ENCODE assay signal across 8 mouse cellular contexts in the genomic region with DNA sequence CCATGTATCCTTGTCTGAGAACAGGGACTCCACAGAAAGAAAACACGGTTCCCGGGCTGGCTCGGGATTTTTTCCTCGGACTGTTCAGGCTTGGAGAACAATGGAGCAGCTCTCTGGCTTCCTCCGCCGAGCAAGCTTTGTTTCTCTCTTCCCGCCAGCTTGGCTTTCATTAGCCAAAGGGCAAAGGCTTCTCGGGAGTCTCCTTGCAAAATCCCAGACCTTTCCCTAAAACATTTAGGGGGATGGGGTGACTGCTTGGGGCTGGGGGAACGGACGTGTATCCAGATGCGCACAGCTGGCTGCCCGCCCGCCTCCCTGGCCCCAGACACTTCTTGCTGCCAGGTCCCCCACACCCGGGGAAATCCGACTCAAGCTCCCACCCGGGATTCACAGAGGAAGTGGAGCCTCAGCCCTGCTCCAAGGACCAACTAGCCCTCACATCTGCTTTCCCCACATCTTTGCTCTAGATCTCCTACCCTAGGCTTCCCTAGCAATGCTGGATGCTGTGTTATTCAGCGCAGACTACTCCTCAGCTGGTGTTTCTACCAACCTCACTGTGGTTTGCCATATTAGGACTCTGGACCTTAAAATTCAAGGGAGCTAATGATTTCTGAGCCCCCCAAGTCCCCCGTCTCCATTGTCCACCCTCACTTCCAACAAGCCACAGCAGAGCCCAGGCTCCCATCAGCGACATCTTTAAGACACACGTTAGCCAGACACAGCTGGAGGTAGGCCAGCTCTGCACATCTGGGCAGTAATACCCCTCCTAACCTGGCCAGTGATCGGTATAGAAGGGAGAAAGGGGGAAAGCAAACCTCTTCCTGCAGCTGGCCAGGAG. TPM values are rescaled to one million over a fixed set of nuclear protein-coding genes. Genes with fewer than 3 reads are reported as not detected.
DNase-seq lines count a peak whose midpoint lies in the region; ATAC-seq and TF ChIP-seq lines count a peak whose summit lies in the region.

No protein-coding gene starts in this region.

- H3K9me3 ChIP-seq in forebrain, embryonic 10.5 days: no peaks in the 10 kb centered on the region
- no peaks in the 10 kb centered on the region for H3K9me3 ChIP-seq in hindbrain, embryonic 11.5 days (ENCODE audit: control insufficient read depth, low read length)
- H3K9me3 ChIP-seq in liver, embryonic 16.5 days (replicated peaks; ENCODE audit: control insufficient read depth, low read length): no peaks in the 10 kb centered on the region
- no peaks in the 10 kb centered on the region for H3K9me3 ChIP-seq in stomach, postnatal 0 days (ENCODE audit: control insufficient read depth, low read length)

- peak overlapping the region; percentile 89 for H3K27ac ChIP-seq in forebrain, embryonic 10.5 days
- peak overlapping the region; percentile 83 for H3K27ac ChIP-seq in hindbrain, embryonic 11.5 days (ENCODE audit: low read depth, low read length)
- H3K27ac ChIP-seq in liver, embryonic 16.5 days (ENCODE audit: low read length): no peak overlapping the region
- H3K27ac ChIP-seq in stomach, postnatal 0 days (replicated peaks): peak overlapping the region; percentile 63

- WGBS in forebrain, embryonic 10.5 days: under 1% methylated on average over 21 of the region's 21 CpGs
- 1% methylated on average over 21 of the region's 21 CpGs for WGBS in hindbrain, embryonic 11.5 days
- WGBS in liver, embryonic 16.5 days (ENCODE audit: insufficient replicate concordance): 38% methylated on average over 21 of the region's 21 CpGs
- 6% methylated on average over 20 of the region's 21 CpGs for WGBS in stomach, postnatal 0 days

- ATAC-seq in hindbrain, embryonic 11.5 days (ENCODE audit: low FRiP score): no peak
- no peak for ATAC-seq in liver, embryonic 16.5 days (ENCODE audit: low read depth)
- no peak for ATAC-seq in stomach, postnatal 0 days (ENCODE audit: low FRiP score, low TSS enrichment)
- ATAC-seq in activated CD4-positive, CD25-positive, alpha-beta regulatory T cell, adult 4 months: no peak

- intact Hi-C loops in left cerebral cortex, postnatal 25 days (cut with DNase I): loop anchor here (2.0 to 5.0 kb wide), 3 partner anchors 39 to 87 kb away; no protein-coding TSS in a partner anchor

- TF ChIP-seq EP300 in stomach, postnatal 0 days (optimal IDR thresholded peaks at IDR 0.05): no peak

- H3K27me3 ChIP-seq in forebrain, embryonic 10.5 days (ENCODE audit: poor library complexity, severe bottlenecking): peaks cover 40% of the 10 kb centered on the region
- no peaks in the 10 kb centered on the region for H3K27me3 ChIP-seq in hindbrain, embryonic 11.5 days (ENCODE audit: control insufficient read depth, insufficient read depth, low read length)
- H3K27me3 ChIP-seq in liver, embryonic 16.5 days (ENCODE audit: control insufficient read depth, insufficient read depth, low read depth, low read length): peaks cover 34% of the 10 kb centered on the region
- no peaks in the 10 kb centered on the region for H3K27me3 ChIP-seq in stomach, postnatal 0 days (ENCODE audit: control insufficient read depth, insufficient read depth, low read length)

- peaks cover 89% of the 10 kb centered on the region for H3K4me1 ChIP-seq in forebrain, embryonic 10.5 days
- peaks cover 25% of the 10 kb centered on the region for H3K4me1 ChIP-seq in hindbrain, embryonic 11.5 days (replicated peaks; ENCODE audit: control insufficient read depth, insufficient read depth, low read length)
- no peaks in the 10 kb centered on the region for H3K4me1 ChIP-seq in liver, embryonic 16.5 days (ENCODE audit: control insufficient read depth, low read depth, low read length)
- peaks cover 4% of the 10 kb centered on the region; the same call in 1 of the 2 replicates for H3K4me1 ChIP-seq in stomach, postnatal 0 days (replicated peaks; ENCODE audit: control insufficient read depth, insufficient read depth)

- no peaks in the 10 kb centered on the region for H3K36me3 ChIP-seq in forebrain, embryonic 10.5 days (replicated peaks)
- no peaks in the 10 kb centered on the region for H3K36me3 ChIP-seq in hindbrain, embryonic 11.5 days (ENCODE audit: control insufficient read depth, insufficient read depth, low read length)
- H3K36me3 ChIP-seq in liver, embryonic 16.5 days (ENCODE audit: control insufficient read depth, insufficient read depth): no peaks in the 10 kb centered on the region
- no peaks in the 10 kb centered on the region for H3K36me3 ChIP-seq in stomach, postnatal 0 days (ENCODE audit: control insufficient read depth, insufficient read depth, low read length)

- TF ChIP-seq CTCF in stomach, postnatal 0 days (IDR thresholded peaks at IDR 0.05; ENCODE audit: low read depth): no peak

- H3K9ac ChIP-seq in hindbrain, embryonic 11.5 days (ENCODE audit: low read depth, low read length): peak overlapping the region; percentile 79
- no peak overlapping the region for H3K9ac ChIP-seq in liver, embryonic 16.5 days (ENCODE audit: low read depth, low read length)
- peak overlapping the region; percentile 61 for H3K9ac ChIP-seq in stomach, postnatal 0 days (ENCODE audit: low read length)

- peak; percentile 97 for DNase-seq in heart, adult 11 months
- no peak for DNase-seq in heart, adult 8-10 months (ENCODE audit: low spot score)
- peak; percentile 67 for DNase-seq in forebrain, embryonic 10.5 days (ENCODE audit: extremely low spot score, low spot score)
- no peak for DNase-seq in hindbrain, embryonic 11.5 days (ENCODE audit: low spot score)
- no peak for DNase-seq in stomach, postnatal 0 days (ENCODE audit: low spot score)
- no peak for DNase-seq in left cerebral cortex, postnatal 25 days (ENCODE audit: low spot score in 2 of 2)

- H3K4me2 ChIP-seq in hindbrain, embryonic 11.5 days (replicated peaks; ENCODE audit: low read depth, low read length): peak overlapping the region; percentile 82
- peak overlapping the region; percentile 19; the same call in 1 of the 2 replicates for H3K4me2 ChIP-seq in liver, embryonic 16.5 days (ENCODE audit: low read depth, low read length)
- peak overlapping the region; percentile 83 for H3K4me2 ChIP-seq in stomach, postnatal 0 days (replicated peaks; ENCODE audit: low read depth)

- peak overlapping the region; percentile 65 for H3K4me3 ChIP-seq in forebrain, embryonic 10.5 days
- H3K4me3 ChIP-seq in hindbrain, embryonic 11.5 days (ENCODE audit: low read depth, low read length): peak overlapping the region; percentile 58
- 0 out of 2 replicates have a peak overlapping the region, but pooled peaks have one; percentile 3 for H3K4me3 ChIP-seq in liver, embryonic 16.5 days (ENCODE audit: low read depth, low read length)
- H3K4me3 ChIP-seq in stomach, postnatal 0 days (ENCODE audit: low read depth, low read length): peak overlapping the region; percentile 53

RNA-seq across cellular contexts. Expression of a gene that starts 23.2 kb away (rescaled TPM):
- 10 to 100 TPM; 14.8 to 19.1 (median 15.9) TPM for total RNA-seq in heart, adult 8-10 months (2022)
- polyA plus RNA-seq in forebrain, embryonic 10.5 days (2016; fragmentation: Nextera tagmentation; extraction: Ambion mirVana): 25.3 and 28.4 TPM in 2 replicates
- polyA plus RNA-seq in hindbrain, embryonic 11.5 days (2014; fragmentation: Nextera tagmentation; extraction: Ambion mirVana): 16.9 and 21.0 TPM in 2 replicates
- polyA plus RNA-seq in liver, embryonic 16.5 days (2015; fragmentation: Nextera tagmentation; extraction: Ambion mirVana): 0.70 and 1.1 TPM in 2 replicates
- 3.7 and 3.9 TPM in 2 replicates for polyA plus RNA-seq in stomach, postnatal 0 days (2015; fragmentation: Nextera tagmentation; extraction: Ambion mirVana)
- total RNA-seq in left cerebral cortex, postnatal 25 days (2021): 10 to 100 TPM; 70.1 to 71.4 TPM
- under 1 TPM; 0.22 to 0.61 TPM for polyA plus RNA-seq in activated CD4-positive, CD25-positive, alpha-beta regulatory T cell, adult 4 months (2017; shearing (Covaris generic))

Comparison
In these comparisons a context has a peak if more than half of its experiments do, and no peak if none do; other contexts are left out.
1. DNase-seq: peak in heart, adult 11 months (single experiment) and forebrain, embryonic 10.5 days (single experiment); none in heart, adult 8-10 months (single experiment), hindbrain, embryonic 11.5 days (single experiment), stomach, postnatal 0 days (single experiment) and left cerebral cortex, postnatal 25 days (0 of 2).
2. H3K4me3 ChIP-seq: peak in every context shown above with its lines; median percentile 65 in forebrain, embryonic 10.5 days; 58 in hindbrain, embryonic 11.5 days; 53 in stomach, postnatal 0 days; 3 in liver, embryonic 16.5 days.
3. H3K4me2 ChIP-seq: peak in every context shown above with its lines; median percentile 83 in stomach, postnatal 0 days; 82 in hindbrain, embryonic 11.5 days; 19 in liver, embryonic 16.5 days.